Mouse (Mus musculus) bone marrow, adult 2 months (tissue): ENCODE results near the gene Cacna1d.

Experiments
- CTCF ChIP-seq: fragments of 200-500 bp; IDR thresholded peaks from 2 replicates; pipeline ENCODE4 v1.5.1; 2011; ENCODE audit warnings: low read length, control low read depth; ENCODE audit not compliant: control insufficient read depth, insufficient read depth
- POLR2A ChIP-seq: fragments of 200-500 bp; IDR thresholded peaks from 2 replicates; pipeline ENCODE4 v1.6.1; 2011; ENCODE audit warnings: low read depth, mild to moderate bottlenecking, control low read depth, low read length, borderline replicate concordance; ENCODE audit not compliant: control insufficient read depth

DNA sequence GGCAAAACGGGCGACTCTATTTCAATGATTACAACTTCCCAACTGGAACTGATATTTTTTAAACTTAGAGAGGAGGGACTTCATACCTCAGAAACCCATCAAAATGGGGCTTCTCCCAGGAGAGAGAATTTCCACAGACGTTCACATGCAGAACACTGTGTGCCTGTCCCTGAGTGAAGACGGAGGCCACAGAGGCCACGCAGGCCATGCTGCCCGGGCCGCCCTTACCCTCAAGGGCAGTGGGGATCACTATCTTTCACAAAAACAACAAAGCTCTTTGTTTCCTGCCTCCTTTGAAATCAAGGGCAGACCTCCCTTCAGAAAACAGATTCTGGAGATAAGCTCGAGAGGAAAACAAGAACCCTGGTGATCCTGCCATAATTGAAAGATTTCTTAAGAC lies 164.2 kb downstream of the Cacna1d start:
- TF ChIP-seq POLR2A = no peak
- no peak for TF ChIP-seq CTCF
